Comparison of ENCODE assay signal across 10 mouse cellular contexts in the genomic region with DNA sequence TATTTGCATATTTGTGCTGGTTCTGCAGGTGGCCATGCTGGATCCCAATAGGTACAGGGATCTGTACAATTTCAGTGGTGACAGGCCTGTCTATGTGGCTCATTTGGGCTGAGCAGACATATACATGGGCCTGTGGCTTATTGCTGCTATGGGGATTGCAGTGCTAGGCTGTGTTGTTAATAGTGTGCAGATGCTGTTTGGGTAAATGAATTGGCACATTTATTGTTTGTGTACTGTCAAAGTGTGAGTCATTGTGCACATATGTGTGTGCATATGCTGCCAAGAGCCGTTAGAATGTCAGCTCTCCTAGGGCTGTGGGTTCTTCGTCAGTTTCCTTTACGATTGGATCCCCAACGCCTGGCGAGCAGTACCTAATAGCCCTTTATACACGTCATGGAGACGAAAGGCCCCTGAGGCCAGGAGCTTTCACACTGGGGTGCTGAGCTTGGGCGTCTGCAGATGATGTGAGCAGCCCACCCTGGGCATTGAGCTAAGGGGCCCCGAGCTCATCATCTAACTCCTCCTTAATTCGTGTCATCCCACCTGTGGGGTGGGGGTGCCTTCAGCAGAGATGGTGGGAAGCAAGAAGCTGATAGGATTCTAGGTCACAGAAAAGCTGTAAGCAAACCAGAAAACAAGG. TPM values are rescaled to one million over a fixed set of nuclear protein-coding genes. Genes with fewer than 3 reads are reported as not detected.
DNase-seq lines count a peak whose midpoint lies in the region; ATAC-seq and TF ChIP-seq lines count a peak whose summit lies in the region.
"Had no signal": no experiment of that assay in that cellular context is flagged by ENCODE, and none has a peak within 500 bp of the region (broad histone marks: within the 10 kb centered on the region; RNA-seq: fewer than 3 reads in every experiment).

No protein-coding gene starts in this region.

- intact Hi-C loops in heart, postnatal 10 days (cut with DNase I): no loop called here

- H3K36me3 ChIP-seq in heart, embryonic 10.5 days: no peaks in the 10 kb centered on the region
- no peaks in the 10 kb centered on the region for H3K36me3 ChIP-seq in lung, embryonic 14.5 days (ENCODE audit: insufficient read depth)
- no peaks in the 10 kb centered on the region for H3K36me3 ChIP-seq in neural tube, embryonic 15.5 days

- no peak for ATAC-seq in lung, embryonic 14.5 days (ENCODE audit: insufficient read depth)
- peak; percentile 51 for ATAC-seq in neural tube, embryonic 15.5 days (ENCODE audit: low FRiP score)

- no peak for TF ChIP-seq CTCF in lung, embryonic 14.5 days (IDR thresholded peaks at IDR 0.05; ENCODE audit: low read depth)
- TF ChIP-seq CTCF in brain, embryonic 14.5 days (IDR thresholded peaks at IDR 0.05; ENCODE audit: borderline replicate concordance, extremely low read depth, insufficient read depth, insufficient read length): no peak

- TF ChIP-seq POLR2A in brain, embryonic 14.5 days (IDR thresholded peaks at IDR 0.05; ENCODE audit: borderline replicate concordance, extremely low read depth, insufficient read depth, insufficient read length, poor library complexity, severe bottlenecking): no peak

- whole genome bisulfite sequencing in heart, embryonic 10.5 days: 82% methylated on average over 10 of the region's 10 CpGs
- 70% methylated on average over 10 of the region's 10 CpGs for WGBS in lung, embryonic 14.5 days
- WGBS in neural tube, embryonic 15.5 days: 41% methylated on average over 10 of the region's 10 CpGs

- DNase-seq in heart, embryonic 10.5 days (ENCODE audit: low spot score): no peak
- DNase-seq in heart, postnatal 10 days: no peak
- DNase-seq in lung, embryonic 14.5 days: no peak
- no peak for DNase-seq in lung, adult 18-20 months
- peak; percentile 77 for DNase-seq in brain, embryonic 14.5 days (ENCODE audit: low read depth)
- DNase-seq in adrenal gland, adult 2 months: no peak
- DNase-seq in frontal cortex, adult 2 months (ENCODE audit: extremely low spot score in 1 of 2, low spot score in 1 of 2): no peak
- DNase-seq: cerebellum, postnatal 14 days had no signal

- H3K4me1 ChIP-seq in heart, embryonic 10.5 days: peaks cover 38% of the 10 kb centered on the region
- H3K4me1 ChIP-seq in lung, embryonic 14.5 days (ENCODE audit: insufficient read depth): peaks cover 14% of the 10 kb centered on the region
- peaks cover 19% of the 10 kb centered on the region for H3K4me1 ChIP-seq in neural tube, embryonic 15.5 days

- H3K9me3 ChIP-seq in heart, embryonic 10.5 days: no peaks in the 10 kb centered on the region
- H3K9me3 ChIP-seq in lung, embryonic 14.5 days (ENCODE audit: low read depth, low read length): no peaks in the 10 kb centered on the region
- no peaks in the 10 kb centered on the region for H3K9me3 ChIP-seq in neural tube, embryonic 15.5 days (replicated peaks)

- no peak overlapping the region for H3K4me2 ChIP-seq in lung, embryonic 14.5 days
- H3K4me2 ChIP-seq in neural tube, embryonic 15.5 days: no peak overlapping the region

- H3K4me3 ChIP-seq in heart, embryonic 10.5 days: no peak overlapping the region
- H3K4me3 ChIP-seq in lung, embryonic 14.5 days (ENCODE audit: low read depth, low read length): no peak overlapping the region
- H3K4me3 ChIP-seq in neural tube, embryonic 15.5 days (replicated peaks): no peak overlapping the region

- peak overlapping the region; percentile 84; the same call in 1 of the 2 replicates for H3K27ac ChIP-seq in heart, embryonic 10.5 days
- H3K27ac ChIP-seq in lung, embryonic 14.5 days (ENCODE audit: low read depth): peak overlapping the region; percentile 82; the same call in 1 of the 2 replicates
- no peak overlapping the region; the same call in 1 of the 2 replicates for H3K27ac ChIP-seq in neural tube, embryonic 15.5 days (replicated peaks)

- H3K27me3 ChIP-seq in heart, embryonic 10.5 days (ENCODE audit: insufficient read depth, poor library complexity, severe bottlenecking): peaks cover 17% of the 10 kb centered on the region
- no peaks in the 10 kb centered on the region for H3K27me3 ChIP-seq in lung, embryonic 14.5 days (ENCODE audit: insufficient read depth, low read length)
- H3K27me3 ChIP-seq in neural tube, embryonic 15.5 days (replicated peaks): no peaks in the 10 kb centered on the region

- no peak overlapping the region for H3K9ac ChIP-seq in lung, embryonic 14.5 days
- no peak overlapping the region for H3K9ac ChIP-seq in neural tube, embryonic 15.5 days (replicated peaks)

RNA-seq across cellular contexts. Expression of gene Arap1, which starts 29.0 kb away (rescaled TPM):
- polyA plus RNA-seq in heart, embryonic 10.5 days (2016; fragmentation: Nextera tagmentation; extraction: Ambion mirVana): 15.9 and 24.6 TPM in 2 replicates
- 10 to 100 TPM; 49.4 to 50.7 TPM for total RNA-seq in heart, postnatal 10 days (2021)
- polyA plus RNA-seq in lung, embryonic 14.5 days (2014; fragmentation: Nextera tagmentation; extraction: Ambion mirVana): 108 and 122 TPM in 2 replicates
- polyA plus RNA-seq in brain, embryonic 14.5 days (2012; rRNA removed): 13.1 and 17.1 TPM in 2 replicates
- 9.7 and 19.9 TPM in 2 replicates for polyA plus RNA-seq in neural tube, embryonic 15.5 days (2015; fragmentation: Nextera tagmentation; extraction: Ambion mirVana)
- total RNA-seq in adrenal gland, adult 2 months (2021): 10 to 100 TPM; 31.2 to 49.8 TPM
- 58.4 and 60.7 TPM in 2 replicates for polyA plus RNA-seq in adrenal gland, adult 2 months (2012; rRNA removed)
- 19.5 and 20.2 TPM in 2 replicates for polyA plus RNA-seq in frontal cortex, adult 2 months (2012; rRNA removed)

RNA-seq across cellular contexts. Expression of gene Gm45837, which starts 33.9 kb away (rescaled TPM):
- polyA plus RNA-seq in heart, embryonic 10.5 days (2016; fragmentation: Nextera tagmentation; extraction: Ambion mirVana): 3.3 TPM in 1 of 2 replicates, not detected in the other
- not detected for total RNA-seq in heart, postnatal 10 days (2021)
- 12.2 TPM in 1 of 2 replicates, not detected in the other for polyA plus RNA-seq in lung, embryonic 14.5 days (2014; fragmentation: Nextera tagmentation; extraction: Ambion mirVana)
- polyA plus RNA-seq in brain, embryonic 14.5 days (2012; rRNA removed): 0.37 and 0.79 TPM in 2 replicates
- polyA plus RNA-seq in neural tube, embryonic 15.5 days (2015; fragmentation: Nextera tagmentation; extraction: Ambion mirVana): 0.99 TPM in 1 of 2 replicates, not detected in the other
- not detected for total RNA-seq in adrenal gland, adult 2 months (2021)
- polyA plus RNA-seq in adrenal gland, adult 2 months (2012; rRNA removed): 0.29 and 0.93 TPM in 2 replicates
- 1.5 and 2.3 TPM in 2 replicates for polyA plus RNA-seq in frontal cortex, adult 2 months (2012; rRNA removed)
- total RNA-seq: midbrain, postnatal 0 days had no signal
- polyA plus RNA-seq: midbrain, postnatal 0 days had no signal

RNA-seq across cellular contexts. Expression of gene Pde2a, which starts 44.7 kb away (rescaled TPM):
- 1.6 and 12.0 TPM in 2 replicates for polyA plus RNA-seq in heart, embryonic 10.5 days (2016; fragmentation: Nextera tagmentation; extraction: Ambion mirVana)
- 10 to 100 TPM; 65.2 to 70.1 TPM for total RNA-seq in heart, postnatal 10 days (2021)
- polyA plus RNA-seq in lung, embryonic 14.5 days (2014; fragmentation: Nextera tagmentation; extraction: Ambion mirVana): 14.3 and 29.3 TPM in 2 replicates
- polyA plus RNA-seq in brain, embryonic 14.5 days (2012; rRNA removed): 19.4 and 25.1 TPM in 2 replicates
- polyA plus RNA-seq in neural tube, embryonic 15.5 days (2015; fragmentation: Nextera tagmentation; extraction: Ambion mirVana): 27.9 and 28.5 TPM in 2 replicates
- 100 to 1,000 TPM; 161 to 223 TPM for total RNA-seq in adrenal gland, adult 2 months (2021)
- 142 and 199 TPM in 2 replicates for polyA plus RNA-seq in adrenal gland, adult 2 months (2012; rRNA removed)
- polyA plus RNA-seq in frontal cortex, adult 2 months (2012; rRNA removed): 186 and 189 TPM in 2 replicates

RNA-seq across cellular contexts. Expression of gene Stard10, which starts 59.9 kb away (rescaled TPM):
- polyA plus RNA-seq in heart, embryonic 10.5 days (2016; fragmentation: Nextera tagmentation; extraction: Ambion mirVana): 24.7 and 62.7 TPM in 2 replicates
- 10 to 100 TPM; 22.1 to 32.3 TPM for total RNA-seq in heart, postnatal 10 days (2021)
- 35.4 and 38.0 TPM in 2 replicates for polyA plus RNA-seq in lung, embryonic 14.5 days (2014; fragmentation: Nextera tagmentation; extraction: Ambion mirVana)
- polyA plus RNA-seq in brain, embryonic 14.5 days (2012; rRNA removed): 11.6 and 17.9 TPM in 2 replicates
- 12.8 and 25.3 TPM in 2 replicates for polyA plus RNA-seq in neural tube, embryonic 15.5 days (2015; fragmentation: Nextera tagmentation; extraction: Ambion mirVana)
- total RNA-seq in adrenal gland, adult 2 months (2021): 10 to 100 TPM; 29.9 to 78.1 TPM
- 27.6 and 46.9 TPM in 2 replicates for polyA plus RNA-seq in adrenal gland, adult 2 months (2012; rRNA removed)
- polyA plus RNA-seq in frontal cortex, adult 2 months (2012; rRNA removed): 99.4 and 108 TPM in 2 replicates
